Mouse (Mus musculus) adipocyte (in vitro differentiated cells): ENCODE measurements around the gene Chrd.

Experiments used
- DNase-seq: peaks from one replicate; pipeline ENCODE4 v3.0.0-alpha.2; 2016; ENCODE audit warnings: low spot score

The Chrd gene

GRCm38 (mm10) chr16:20732925-20733730, at the start of gene Chrd:
Gene Chrd (plus strand): TSS chr16:20733127.
- no peak for DNase-seq

GRCm38 (mm10) chr16:20690774-20691173, 42.2 kb upstream of the Chrd start:
- no peak for DNase-seq

DNA sequence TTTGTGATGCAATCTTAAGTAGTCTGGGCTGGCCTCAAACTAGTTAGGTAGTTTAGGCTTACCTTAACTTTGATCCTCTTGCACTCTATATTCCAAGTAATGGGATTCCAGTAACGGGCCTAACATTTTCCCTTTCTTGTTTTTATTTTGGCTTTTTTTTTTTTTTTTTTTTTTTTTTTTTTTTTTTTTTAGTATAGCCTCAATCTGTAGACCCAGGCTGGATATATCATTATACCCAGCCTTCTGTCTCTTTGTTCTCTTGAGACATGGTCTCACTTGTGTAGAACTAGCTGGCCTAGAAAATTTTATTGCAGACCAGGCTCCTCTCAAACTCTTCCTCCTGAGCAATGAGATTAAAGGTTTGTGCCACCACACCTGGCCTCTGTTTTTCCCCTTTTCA, 41.3 kb upstream of the Chrd start:
- DNase-seq, result no peak

GRCm38 (mm10) chr16:20692241-20692965, 40.5 kb upstream of the Chrd start:
- no peak for DNase-seq

- no peak for DNase-seq
Observed at GRCm38 (mm10) chr16:20693111-20693701, 39.7 kb upstream of the Chrd start, which contains the start of gene Fam131a. Gene Fam131a (plus strand): TSS chr16:20693241.

DNA sequence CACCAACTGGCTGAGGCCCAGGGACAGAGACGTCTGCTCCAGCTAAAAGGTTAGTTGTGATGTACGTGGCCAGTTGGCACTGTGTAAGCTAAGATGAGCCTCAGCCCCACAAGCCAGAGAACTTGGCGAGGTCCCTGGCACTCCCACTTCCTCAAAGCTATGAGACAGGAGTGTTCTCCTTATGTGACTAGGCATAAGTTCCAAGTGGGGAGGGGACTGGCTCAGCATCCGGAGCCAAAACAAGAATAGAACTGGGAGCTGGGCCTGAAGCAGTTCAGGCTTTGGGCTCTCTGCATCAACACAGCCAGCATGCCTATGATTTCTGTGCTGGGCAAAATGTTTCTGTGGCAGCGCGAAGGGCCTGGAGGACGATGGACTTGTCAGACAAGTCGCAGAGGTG, 38.1 kb upstream of the Chrd start:
- peak; percentile 65 for DNase-seq

DNA sequence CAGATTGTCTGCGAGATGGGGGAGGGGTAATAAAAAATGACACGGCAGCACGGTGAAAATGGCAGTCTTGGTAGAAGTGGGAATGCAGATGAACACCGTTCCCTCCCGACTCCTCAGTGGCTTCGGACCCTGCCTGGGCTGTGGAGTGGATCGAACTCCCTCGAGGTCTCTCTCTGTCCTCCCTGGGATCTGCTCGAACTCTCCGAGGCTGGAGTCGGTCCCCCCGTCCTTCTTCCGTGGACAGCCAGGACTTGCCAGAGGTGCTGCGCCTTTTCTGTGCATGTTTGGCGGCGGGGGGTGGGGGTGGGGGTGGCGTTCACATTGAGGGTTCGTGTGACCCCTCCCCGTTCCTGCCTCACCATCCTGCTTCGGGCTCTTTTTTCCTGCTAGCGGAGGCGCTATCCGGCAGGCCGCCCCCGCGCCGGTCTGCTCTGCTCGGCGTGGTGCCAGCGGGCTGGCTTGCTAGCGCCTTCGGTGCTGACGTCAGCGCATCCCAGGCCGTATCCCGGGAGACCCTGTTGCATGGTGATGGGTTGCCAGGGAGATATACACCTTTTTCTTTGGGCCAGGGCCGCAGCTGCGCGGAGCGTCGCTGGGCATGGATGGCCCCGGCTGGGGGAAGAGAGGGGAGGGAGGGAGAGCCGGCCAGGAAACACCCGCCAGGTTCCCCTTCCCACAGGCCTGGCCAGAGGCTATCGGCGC, 37.2 kb upstream of the Chrd start:
- no peak for DNase-seq

DNA sequence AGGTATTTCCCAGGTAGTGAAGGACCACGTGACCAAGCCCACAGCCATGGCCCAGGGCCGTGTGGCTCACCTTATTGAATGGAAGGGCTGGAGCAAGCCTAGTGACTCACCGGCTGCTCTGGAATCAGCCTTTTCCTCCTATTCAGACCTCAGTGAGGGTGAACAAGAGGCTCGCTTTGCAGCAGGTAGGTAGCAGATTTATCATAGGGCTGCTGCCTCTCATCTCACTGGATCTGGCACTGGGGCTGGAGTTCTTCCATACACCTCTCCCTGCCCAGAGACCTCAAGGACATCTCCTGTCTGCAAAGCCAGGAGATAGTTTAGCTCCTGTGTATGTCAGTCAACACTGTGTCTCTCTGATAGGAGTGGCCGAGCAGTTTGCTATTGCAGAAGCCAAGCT, 33.7 kb upstream of the Chrd start:
- DNase-seq, result no peak

- DNase-seq, result no peak
Observed at GRCm38 (mm10) chr16:20700036-20700435, 32.9 kb upstream of the Chrd start.

- no peak for DNase-seq
Observed at GRCm38 (mm10) chr16:20701316-20701715, 31.6 kb upstream of the Chrd start.

DNA sequence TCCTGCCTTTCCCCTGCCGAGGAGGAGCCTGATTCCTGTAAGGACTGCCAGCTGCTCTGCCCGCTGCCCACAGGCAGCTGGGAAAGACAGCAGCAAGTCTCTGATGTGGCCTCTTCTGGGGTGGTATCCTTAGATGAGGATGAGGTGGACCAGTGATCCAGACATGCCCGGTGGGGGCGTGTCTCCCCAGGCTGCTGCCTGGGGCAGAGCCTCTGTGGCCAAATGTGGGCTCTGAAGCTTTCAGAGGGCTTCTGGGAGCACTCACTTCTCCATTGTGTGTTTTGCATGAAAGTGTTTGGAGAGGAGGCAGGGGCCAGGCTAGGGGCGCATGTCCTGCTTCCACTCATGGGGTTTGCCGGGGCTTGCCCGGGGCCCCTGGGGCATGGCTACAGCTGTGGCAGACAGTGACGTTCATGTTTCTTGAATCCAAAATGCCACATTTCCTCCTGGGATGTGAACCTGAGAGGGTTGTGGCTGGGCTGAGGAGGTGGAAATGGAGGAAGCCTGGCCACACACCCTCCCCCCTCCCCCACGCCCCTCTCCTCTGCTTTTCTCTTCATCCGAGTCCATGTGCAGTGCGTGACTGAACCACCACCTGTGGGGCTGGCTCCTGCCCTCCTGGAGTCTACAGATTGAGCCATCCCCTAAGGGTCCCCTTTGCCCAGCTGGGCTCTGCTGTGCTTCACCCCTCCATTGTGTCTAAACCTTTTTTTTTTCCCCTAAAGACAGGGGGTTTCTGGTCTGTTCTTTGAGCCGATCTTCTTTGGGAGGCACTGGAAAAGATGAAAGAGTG, 31.0 kb upstream of the Chrd start:
- no peak for DNase-seq

DNA sequence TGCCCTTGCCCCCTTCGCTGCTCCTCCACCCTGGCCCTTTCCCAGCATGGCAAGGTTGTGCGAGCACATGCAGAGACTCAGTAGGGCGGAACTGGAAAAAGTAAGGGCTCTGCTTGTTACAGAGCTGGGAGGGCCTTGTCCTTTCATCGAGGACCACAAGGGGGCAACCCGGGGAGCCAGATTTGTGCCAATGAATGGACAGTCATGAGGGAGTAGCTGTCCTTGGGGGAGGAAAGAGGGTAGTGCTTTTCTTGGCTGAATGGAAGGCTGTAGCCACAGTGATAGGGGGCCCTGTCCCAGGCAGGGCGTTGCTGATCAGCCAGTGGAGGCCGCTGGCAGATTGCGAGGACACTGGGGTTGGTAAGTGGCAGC, 30.4 kb upstream of the Chrd start:
- DNase-seq, result peak; percentile 74

GRCm38 (mm10) chr16:20703071-20703470, 29.9 kb upstream of the Chrd start:
- no peak for DNase-seq

DNA sequence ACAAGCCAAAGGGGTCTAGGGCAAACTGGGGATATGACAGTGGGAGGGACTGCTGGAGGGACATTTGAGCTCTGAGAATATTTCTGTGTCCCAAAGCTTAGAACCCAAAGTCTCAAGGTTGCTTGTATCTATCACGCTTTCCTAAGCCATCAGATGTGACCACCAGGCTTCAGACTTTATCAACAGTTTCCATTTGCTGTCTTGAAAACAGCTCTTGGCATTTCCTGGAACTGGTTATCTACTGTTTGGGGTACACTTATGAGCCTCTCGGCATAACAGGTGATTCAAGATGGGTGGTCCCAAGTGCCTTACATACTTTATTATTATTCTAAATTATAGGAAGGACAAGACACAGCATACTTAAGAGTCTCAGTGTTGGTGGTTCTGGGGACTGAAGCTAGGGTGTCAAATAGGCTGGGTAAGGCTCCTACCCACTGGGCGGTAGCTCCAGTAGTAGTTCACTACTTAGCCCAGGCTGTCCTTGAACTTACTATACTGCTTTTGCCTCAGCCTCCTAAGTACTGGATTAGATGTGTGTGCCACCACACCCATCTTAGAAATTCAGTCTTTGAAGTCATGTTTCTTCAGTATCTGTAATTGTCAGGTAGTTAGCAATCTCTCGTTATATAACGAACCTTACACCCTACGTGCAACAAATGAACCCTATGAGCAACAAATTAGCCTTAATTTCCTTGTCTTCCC, 29.1 kb upstream of the Chrd start:
- no peak for DNase-seq

GRCm38 (mm10) chr16:20705786-20706185, 27.1 kb upstream of the Chrd start:
- DNase-seq, result no peak

- peak; percentile 77 for DNase-seq
Observed at GRCm38 (mm10) chr16:20706407-20707055, 26.4 kb upstream of the Chrd start.

DNA sequence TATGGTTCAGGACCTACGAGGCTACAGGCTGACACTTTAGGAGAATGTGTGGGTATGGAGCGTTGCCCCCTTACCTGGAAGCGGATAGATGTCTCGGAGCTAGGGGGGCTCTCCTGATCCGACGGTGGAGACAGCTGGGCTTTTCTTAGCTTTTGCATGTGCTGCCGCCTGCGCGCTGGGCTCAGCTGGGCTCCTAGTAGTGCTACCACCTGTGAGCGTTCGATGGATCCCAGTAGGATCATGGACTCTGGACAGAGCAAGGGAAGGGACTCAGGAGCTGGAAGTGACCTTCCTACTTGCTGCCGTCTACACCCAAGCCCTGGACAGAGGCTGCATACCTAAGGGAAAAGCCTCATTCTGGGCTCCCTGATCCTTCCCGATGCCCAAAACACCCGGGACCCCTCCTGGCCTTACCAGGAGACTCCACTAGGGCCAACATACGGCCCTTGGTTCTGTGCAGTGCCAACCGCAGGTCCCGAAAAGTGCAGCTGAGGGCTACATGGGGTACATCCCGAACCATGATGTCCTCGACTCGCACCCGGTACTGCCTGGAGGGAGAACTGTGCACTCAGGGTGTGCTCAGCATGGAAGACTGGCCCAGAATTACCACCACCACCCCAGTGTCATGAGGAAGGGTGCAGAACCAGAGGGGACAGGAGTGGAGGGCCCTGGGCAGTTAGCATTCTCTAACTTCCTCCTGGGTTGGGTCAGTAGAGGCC, 24.5 kb upstream of the Chrd start:
- no peak for DNase-seq

- DNase-seq, result no peak
Observed at GRCm38 (mm10) chr16:20708939-20709734, 23.8 kb upstream of the Chrd start.

DNA sequence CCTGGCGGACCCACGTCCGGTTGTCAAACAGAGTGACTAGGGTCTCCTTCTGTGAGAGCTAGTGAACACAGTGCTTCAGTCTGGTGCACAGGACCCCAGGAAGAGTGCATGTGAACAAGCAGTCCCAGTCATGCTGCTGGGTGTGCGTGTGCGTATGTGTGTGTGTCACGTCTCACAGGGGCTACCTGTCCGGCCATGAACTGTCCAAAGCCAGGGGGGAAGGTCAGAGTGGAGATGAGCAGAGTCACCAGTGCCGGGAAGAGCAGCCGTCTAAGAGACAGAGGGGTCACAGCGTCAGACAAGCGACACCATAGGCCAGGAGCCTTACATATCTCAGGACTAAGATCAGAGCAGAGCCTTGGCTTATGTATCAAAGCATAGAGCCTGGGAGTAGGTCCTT, 22.6 kb upstream of the Chrd start:
- DNase-seq, result no peak
